Mouse (Mus musculus): ENCODE measurements around the gene Gprin1.

The Gprin1 gene

DNA sequence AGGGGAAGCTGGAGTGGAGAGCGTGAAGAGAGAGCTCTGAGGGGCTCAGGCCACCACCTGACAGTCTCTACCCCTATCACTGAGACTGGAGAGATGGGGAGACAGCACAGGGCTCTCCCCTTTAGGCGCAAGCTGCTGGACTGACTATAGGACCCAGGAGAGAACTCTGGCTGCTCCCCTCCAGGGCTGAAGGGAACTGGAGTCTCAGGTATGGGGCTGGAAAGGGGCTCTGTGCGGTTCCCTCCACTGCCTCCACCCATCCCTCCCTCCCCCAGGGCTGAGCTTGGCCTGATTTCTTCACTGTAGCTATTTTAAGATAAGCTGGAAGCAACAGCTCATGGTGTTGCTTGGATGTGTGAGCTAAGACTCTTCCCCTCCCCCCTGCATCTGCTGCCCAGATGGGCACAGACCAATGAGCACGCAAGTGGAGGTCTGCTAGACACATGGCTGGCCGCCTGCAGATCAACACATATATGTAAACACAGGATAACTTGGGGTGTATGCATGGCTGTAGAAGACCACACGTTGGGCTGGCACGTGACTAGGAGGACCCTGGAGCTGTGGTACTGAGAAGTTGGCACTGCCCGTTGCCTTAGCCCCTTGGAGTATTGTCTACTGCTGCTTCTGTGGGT lies 10.6 kb upstream of the Gprin1 start:
- CTCF ChIA-PET: no interaction called here

DNA sequence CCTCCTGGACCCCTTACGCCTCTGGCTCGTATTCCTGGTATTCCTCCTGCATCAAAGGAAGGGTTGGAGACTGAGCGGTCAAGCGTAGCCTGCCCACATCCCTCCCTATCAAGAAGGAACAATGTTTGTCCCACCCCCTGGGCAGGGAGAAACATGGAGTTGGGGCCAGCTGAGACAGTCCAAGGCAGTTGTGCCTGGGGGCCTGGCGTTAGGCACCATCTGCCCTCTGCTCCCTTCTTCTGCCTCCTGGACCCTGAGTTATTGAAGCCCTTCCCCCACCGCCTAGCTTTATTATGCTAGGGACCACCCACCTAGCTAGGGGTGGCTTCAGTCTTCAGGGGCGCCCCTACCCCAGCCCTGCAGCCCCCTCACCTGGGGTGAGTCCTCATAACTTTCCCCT lies 9.8 kb upstream of the Gprin1 start:
- CTCF ChIA-PET: no interaction called here

GRCm38 (mm10) chr13:54758756-54759470 lies 9.2 kb upstream of the Gprin1 start:
- CTCF ChIA-PET: no interaction called here

- CTCF ChIA-PET: no interaction called here
Measured at GRCm38 (mm10) chr13:54758045-54758755, 8.5 kb upstream of the Gprin1 start.

- CTCF ChIA-PET: interaction anchor here (0.9 kb wide), 1 partner anchor 12 kb away, joined by 3 read pairs; no protein-coding TSS in a partner anchor
Measured at GRCm38 (mm10) chr13:54757093-54757830, 7.6 kb upstream of the Gprin1 start.

- CTCF ChIA-PET: interaction anchor here (0.9 kb wide), 1 partner anchor 13 kb away, joined by 3 read pairs; no protein-coding TSS in a partner anchor
Measured at GRCm38 (mm10) chr13:54756156-54756712, 6.6 kb upstream of the Gprin1 start.

- CTCF ChIA-PET: no interaction called here
Measured at GRCm38 (mm10) chr13:54755201-54755830, 5.6 kb upstream of the Gprin1 start.

DNA sequence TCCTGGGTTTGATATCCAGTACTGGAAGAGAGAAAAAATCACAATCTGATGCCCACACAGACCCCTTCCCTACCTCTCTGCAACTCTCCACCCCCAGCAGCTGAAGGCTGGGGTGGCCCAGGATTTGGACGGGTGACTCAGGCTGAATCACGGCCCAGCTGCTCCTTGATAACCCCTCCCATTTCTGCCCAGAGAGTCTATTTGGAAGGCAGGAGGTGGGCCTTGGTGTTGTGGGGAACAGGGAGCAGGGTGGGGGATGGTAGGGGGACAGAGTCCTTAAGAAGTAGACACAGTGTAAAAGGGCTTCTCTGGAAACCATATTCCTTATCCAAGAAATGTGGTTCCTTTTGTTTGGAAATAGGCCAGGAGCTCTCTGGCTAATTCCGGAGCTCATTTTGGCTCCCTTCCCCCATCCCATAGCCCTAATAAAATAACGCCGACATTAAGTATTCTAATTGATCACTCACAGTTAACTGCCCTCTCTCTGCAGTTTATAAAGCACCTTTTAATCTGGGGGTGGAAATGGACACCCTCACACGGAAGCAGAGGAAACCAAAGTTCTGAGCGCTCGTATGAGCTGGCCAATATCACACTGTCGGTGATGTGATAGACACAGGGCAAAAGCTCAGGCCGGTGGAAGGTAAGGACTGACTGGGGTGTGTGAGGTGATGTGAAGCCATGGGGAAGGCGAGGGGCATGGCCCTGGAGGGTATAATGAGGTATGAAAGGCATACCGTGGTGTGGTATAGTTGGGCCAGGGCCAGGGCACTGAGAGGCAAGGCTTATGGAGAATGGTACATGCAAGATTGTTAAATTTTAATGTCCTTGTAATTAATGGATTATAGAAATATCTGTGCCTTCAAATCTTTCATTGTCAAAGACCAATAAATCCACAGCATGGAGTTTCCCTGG lies 4.8 kb upstream of the Gprin1 start:
- CTCF ChIA-PET: no interaction called here

DNA sequence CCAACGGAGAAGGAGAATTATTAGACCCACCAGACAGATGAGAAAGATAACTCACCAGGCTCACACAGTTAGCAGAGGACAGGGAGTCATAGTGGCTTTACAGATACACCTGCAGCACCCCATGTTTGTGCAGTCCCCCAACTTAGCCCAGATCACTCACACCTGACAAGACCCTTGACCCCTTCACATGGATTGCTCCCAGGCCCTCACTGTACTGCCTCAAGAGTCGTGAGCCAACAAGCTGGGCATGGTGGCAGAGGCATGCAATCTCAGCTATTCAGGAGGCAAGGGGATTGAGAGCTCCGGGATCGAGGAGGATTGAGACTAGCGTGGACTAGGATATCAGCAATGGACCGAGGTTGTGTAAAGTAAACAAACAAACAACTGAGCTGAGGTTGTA lies 4.1 kb upstream of the Gprin1 start:
- CTCF ChIA-PET: no interaction called here

- CTCF ChIA-PET: no interaction called here
Measured at GRCm38 (mm10) chr13:54752656-54753055, 3.0 kb upstream of the Gprin1 start.

DNA sequence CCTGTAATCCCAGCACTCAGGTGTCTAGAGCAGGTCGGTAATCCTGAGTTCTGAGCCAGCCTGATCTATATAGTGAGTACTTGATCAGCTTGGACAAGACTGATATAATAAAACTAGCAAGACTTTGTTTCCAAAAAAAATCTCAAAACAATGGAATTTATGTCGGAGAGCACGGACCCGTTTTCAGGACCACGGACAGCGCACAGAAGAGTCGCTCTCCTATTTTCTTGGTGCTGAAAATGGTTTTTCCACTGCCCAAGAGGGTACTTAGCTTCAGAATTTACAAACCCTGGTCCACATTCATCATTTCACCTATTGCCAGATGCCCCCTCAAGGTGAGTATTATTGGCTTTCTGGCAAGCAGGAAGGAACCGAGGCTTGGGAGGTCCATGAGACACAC lies 1.0 kb upstream of the Gprin1 start:
- CTCF ChIA-PET: no interaction called here

DNA sequence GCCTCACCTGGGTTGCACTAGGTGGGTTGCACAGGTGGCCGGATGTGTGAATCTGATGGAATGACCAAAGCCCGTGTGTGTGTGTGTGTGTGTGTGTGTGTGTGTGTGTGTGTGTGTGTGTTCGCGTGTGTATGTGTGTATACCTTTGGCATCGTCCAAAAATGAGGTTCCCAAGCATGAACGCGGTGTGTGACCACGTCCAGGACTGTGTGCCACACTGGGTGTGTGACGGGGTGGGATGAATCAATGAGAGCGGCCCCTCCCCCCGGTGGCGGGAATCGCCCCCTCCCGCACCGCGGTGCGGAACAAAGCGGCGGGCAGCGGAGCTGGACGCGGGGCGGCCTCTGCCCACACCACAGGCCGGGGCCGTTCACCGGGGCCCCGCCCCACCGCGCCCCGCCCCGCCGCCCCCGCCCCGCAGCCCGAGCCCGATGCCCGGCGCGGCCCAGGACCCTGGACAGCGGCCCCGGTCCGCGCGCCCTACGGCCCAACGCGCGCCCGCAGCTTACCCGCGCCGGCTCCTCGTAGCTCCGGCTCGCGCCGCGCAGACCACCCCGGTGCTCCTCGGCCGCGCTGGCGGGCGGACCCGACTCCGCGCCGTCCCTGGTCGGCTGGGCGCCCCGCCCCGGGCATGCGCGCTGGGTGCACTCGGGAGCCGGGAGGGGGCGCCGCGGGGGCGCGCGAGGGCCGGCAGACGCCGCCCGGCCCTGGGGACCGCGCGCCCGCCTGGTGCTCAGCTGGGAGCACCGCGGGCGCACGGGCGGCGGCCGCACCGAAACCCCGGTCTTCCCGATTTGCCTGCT lies 412 bp downstream of the Gprin1 start:
- CTCF ChIA-PET: no interaction called here

- CTCF ChIA-PET: no interaction called here
Measured at GRCm38 (mm10) chr13:54748721-54749060, 983 bp downstream of the Gprin1 start.

GRCm38 (mm10) chr13:54748190-54748589 lies 1.5 kb downstream of the Gprin1 start:
- CTCF ChIA-PET: no interaction called here

GRCm38 (mm10) chr13:54746896-54747295 lies 2.8 kb downstream of the Gprin1 start:
- CTCF ChIA-PET: interaction anchor here (0.6 kb wide), 1 partner anchor 188 kb away, joined by 8 read pairs; no protein-coding TSS in a partner anchor

DNA sequence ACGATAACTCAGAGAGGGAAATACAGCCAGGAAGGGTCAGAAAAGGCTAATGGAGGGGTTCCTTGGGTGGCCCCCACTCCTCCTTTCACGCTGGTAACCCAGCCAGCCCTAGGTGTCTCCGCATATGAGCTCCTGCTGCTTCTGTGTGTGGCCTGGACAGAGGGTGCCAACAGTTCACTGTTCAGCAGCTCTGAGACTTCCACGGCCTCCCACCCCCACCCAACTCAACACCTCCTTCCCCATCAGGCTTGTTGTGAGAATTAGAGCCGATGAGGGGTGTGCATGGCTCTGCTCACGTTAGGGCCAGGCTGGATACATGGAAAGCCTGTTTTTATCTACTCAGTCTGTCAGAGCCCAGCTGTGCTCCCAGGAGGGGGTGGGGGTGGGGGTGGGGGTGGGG lies 3.6 kb downstream of the Gprin1 start:
- CTCF ChIA-PET: no interaction called here

DNA sequence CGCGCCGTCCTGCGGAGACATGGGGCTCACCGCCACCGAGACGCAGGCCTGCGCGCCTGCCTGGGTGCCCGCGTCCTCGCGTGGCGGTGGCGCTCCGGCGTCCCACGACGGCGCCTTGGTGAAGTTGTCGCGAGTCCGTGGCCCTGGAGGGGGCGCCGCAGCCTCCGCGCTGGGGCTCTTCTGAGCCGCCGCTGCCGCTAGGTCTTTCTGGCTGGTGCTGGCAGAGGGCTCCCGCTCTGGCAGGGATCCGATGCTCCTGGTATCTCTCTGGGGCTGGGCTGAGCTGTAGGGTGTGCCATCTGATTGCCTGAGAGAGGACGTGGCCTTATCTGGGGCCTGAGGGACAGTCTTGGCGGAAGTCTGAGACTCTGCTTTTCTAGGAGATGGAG lies 11.5 kb downstream of the Gprin1 start:
- CTCF ChIA-PET: no interaction called here

GRCm38 (mm10) chr13:54737488-54738212 lies 12.0 kb downstream of the Gprin1 start:
- CTCF ChIA-PET: no interaction called here

GRCm38 (mm10) chr13:54736931-54737330 lies 12.7 kb downstream of the Gprin1 start:
- CTCF ChIA-PET: no interaction called here

Measured in spleen, embryonic (tissue).